Mouse (Mus musculus) mature B cell (primary cell): ENCODE results near the gene Olfr481.

Experiments
- in situ Hi-C: fragments of 300-500 bp; cut with MboI; formaldehyde crosslinking; loops from 2 replicates; pipeline ENCODE4 v1.14.3; 2019

Olfr481 gene

DNA sequence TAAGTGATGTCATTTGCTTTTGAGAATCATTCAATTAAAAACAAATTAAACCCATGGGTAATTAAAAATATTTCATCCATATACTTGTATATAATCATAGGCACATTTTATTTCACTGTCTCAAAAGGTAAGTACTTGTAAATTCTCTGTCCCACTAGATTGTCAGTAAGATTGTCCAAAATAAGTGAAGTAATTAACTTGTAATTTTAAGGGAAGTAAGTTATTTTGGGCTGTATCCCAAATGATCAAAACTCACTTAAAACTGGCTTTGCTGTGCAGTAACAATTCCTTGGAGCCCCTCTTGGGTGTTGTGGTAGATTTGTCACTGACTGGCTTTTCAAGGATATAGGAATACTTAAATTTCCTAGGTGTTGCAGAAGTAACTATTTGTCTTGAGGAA is at the start of gene Olfr481:
TSS of gene Olfr481 (plus strand) at position 301 of the 400 bp plus-strand sequence.
- in situ Hi-C loops = no loop called here

DNA sequence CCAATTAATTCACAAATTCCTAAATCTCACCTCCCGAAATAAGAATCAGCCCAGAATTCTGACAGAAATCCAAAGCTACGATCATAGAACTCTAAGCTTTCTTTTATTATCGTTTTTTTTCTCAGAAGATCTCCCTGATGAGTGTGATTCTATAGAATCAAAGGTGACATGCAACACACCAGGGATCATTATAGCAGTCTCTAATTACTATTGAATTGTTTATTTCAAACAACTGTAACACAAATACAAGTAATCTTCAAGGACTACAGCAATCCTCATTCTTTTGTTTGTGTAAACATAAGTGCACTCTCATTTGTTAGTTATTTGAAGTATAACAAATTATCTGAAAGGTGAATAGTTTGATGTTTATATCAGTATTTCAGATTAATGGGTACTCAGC is 45.8 kb upstream of the Olfr481 start, which contains the start of gene Olfr478:
TSS of gene Olfr478 (minus strand) at position 101 of the 400 bp plus-strand sequence.
- in situ Hi-C loops = no loop called here

DNA sequence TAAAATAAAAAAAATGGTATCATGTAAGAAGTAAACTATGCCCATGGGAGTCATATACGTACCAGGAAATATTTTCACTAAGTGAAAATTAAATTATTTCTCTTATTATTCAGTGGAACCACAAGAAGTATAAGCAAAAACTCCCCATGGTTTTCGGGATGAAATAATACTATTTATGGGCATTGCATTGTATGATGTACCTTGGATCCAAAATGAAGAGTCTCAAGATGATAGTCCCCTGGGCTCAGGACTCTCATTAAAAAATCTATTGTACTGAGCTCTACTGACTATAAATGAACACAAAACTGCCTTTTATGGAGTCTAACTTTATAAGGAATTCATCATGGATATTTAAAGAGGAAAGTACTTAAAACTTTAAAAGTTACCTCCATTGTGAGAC is 29.3 kb upstream of the Olfr481 start, which contains the start of gene Olfr479:
TSS of gene Olfr479 (plus strand) at position 301 of the 400 bp plus-strand sequence.
- in situ Hi-C loops = no loop called here

DNA sequence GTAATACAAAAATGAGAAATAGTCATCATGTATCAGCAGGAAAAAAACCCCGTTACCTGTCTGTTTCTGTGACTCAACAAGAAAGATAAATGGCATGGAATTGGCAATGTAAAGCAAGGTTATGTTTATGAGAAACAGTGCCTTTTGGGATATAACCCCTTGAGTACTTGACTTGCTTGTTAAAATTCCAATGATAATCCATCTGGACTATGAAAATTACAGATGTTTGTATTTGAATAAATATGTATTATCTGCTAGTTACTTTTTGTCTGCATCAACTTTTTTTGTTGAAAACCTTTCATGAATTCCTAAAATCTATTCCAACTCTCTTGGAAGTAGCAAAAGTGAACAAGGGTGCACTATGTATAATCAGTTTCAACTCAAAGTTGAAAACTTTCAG is 12.4 kb upstream of the Olfr481 start, which contains the start of gene Olfr480:
TSS of gene Olfr480 (minus strand) at position 101 of the 400 bp plus-strand sequence.
- in situ Hi-C loops = no loop called here

DNA sequence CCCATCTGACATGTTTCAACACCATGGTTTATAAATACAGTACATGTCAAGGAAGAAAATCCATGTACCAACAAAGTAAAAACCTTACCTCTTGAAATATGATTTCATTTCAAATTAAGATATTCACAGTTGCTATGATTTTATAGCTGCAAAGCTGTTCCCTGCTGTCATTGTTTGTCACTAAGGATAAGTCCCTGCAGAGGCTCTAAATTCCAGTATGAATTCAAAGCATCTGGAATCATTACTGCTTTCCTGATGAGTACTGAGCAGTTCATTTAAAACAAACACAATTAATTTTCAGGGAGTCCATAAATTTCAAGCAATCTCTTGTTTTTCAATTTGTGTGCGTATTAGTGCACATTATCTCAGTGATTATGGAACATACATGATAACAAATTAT is 17.8 kb downstream of the Olfr481 start, which contains the start of gene Olfr482:
TSS of gene Olfr482 (minus strand) at position 101 of the 400 bp plus-strand sequence.
- in situ Hi-C loops = no loop called here

DNA sequence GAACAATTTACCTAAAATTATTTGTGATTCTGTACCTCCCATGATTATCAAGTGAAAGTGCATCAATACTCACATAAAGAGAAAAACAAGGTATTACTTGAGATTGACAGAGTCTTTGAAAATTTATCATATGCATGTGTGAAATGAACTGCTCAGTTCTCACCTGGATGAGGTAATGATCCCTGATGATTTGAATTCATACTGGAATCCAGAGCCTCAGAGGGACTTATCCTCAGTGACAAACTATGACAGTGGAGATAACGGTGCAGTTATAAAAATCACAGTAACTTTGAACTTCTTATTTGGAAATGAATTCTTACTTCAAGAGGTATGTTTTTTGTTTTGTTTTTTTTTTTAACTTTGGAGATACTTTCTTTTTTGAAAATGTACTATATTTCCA is 20.9 kb downstream of the Olfr481 start, which contains the start of gene Olfr483:
TSS of gene Olfr483 (plus strand) at position 301 of the 400 bp plus-strand sequence.
- in situ Hi-C loops = no loop called here

DNA sequence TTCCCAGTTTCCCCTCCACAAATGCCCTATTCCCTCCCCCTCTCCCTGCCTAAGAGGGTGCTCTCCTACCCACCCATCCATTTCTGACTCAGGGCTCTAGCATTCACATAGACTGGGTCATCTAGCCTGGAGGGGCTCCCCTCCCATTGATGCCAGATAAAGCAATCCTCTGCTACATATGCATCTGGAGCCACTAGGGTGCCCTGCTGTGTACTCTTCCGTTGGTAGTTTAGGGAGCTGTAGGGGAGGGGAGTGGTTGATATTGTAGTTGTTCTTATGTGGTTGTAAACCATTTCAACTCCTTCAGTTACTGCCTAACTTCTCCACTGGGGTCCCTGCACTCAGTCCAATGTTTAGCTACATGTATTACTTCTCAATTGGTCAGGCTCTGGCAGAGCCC is 41.0 kb downstream of the Olfr481 start:
- in situ Hi-C loops = no loop called here

DNA sequence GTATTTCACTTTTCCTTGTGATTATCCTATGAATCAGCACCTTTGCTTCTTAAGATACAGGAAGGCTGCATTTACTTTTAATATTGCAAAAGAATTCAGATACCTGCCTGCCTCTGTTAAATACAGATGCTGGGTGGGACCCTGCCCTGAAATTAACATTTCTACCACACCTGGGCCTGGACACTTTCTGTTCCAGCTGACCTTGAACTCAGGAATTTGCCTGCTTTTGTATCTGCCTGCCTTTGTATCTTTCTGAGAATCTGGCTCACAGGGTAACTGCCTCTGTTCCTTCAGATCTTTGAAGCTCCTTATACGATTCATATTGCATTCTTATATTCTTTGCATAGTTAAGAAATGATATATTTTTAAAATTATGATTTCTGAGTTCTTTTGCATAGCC is 41.8 kb downstream of the Olfr481 start:
- in situ Hi-C loops = no loop called here

DNA sequence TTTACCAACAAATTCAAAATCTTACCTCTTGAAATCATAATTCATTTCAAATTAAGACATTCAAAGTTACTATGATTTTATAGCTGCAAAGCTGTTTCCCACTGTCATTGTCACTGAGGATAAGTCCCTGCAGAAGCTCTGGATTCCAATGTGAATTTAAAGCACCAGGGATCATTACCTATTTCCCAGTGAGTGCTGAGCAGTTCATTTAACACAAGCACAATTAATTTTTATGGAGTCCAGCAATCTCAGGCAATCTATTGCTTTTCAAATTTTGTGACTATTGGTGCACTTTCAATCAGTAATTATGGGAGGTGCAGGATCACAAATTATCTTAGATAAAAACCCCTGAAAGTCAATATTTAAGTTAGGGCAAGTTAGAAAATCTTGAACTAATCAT is 47.7 kb downstream of the Olfr481 start, which contains the start of gene Olfr484:
TSS of gene Olfr484 (minus strand) at position 101 of the 400 bp plus-strand sequence.
- in situ Hi-C loops = no loop called here
